Mouse (Mus musculus) bone marrow, adult 2 months (tissue): ENCODE results near the gene Ddx10.

Experiments
- CTCF ChIP-seq: fragments of 200-500 bp; IDR thresholded peaks from 2 replicates; pipeline ENCODE4 v1.5.1; 2011; ENCODE audit warnings: low read length, control low read depth; ENCODE audit not compliant: control insufficient read depth, insufficient read depth
- POLR2A ChIP-seq: fragments of 200-500 bp; IDR thresholded peaks from 2 replicates; pipeline ENCODE4 v1.6.1; 2011; ENCODE audit warnings: low read depth, mild to moderate bottlenecking, control low read depth, low read length, borderline replicate concordance; ENCODE audit not compliant: control insufficient read depth

- TF ChIP-seq POLR2A (no peak), CTCF (no peak)
These were observed 45.0 kb upstream of the Ddx10 start for GRCm38 (mm10) chr9:53292833-53293232.
